Mouse (Mus musculus): Measurements from ENCODE around the gene Plxnb1.

DNA sequence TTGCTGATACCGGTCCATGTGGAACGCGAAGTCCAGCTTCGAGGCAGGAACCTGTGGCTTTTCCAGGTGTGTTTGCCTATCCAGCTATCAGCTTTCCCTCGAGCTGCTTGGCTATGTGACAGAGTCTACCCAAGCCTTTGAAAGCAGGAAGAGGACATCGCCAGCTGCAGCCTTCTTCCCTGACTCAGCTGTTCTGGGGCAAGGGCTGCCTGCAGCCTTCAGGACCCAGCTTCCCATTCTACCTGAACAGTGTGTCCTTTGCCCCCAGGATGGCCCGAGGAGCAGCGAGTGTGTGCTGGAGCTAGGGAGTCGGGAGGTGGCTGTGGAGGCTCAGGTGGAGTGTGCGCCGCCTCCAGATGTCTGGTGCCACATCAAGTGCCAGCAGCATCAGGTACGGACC is 10.5 kb downstream of the Plxnb1 start:
- TF ChIP-seq POLR2A (IDR thresholded peaks at IDR 0.05; ENCODE audit: insufficient read depth, low read depth, low read length) (no peak), CTCF (IDR thresholded peaks at IDR 0.05) (no peak)
